Mouse (Mus musculus) heart, adult 2 months (tissue): ENCODE results near the gene Ccnk. TPM values are rescaled to one million over a fixed set of nuclear protein-coding genes. Genes with fewer than 3 reads are reported as not detected.
A peak's percentile ranks its signal among the peaks of the same experiment; 100 is the strongest.

Experiments
- DNase-seq, 2 experiments: peaks; one replicate each; pipeline ENCODE4 v3.0.0; 2021
- H3K27ac ChIP-seq: fragments of 200-600 bp; 2 replicates; pipeline ENCODE4 v1.8.1; 2022
- H3K27me3 ChIP-seq: fragments of 200-500 bp; 2 replicates; pipeline ENCODE4 v1.6.1; 2012; ENCODE audit warnings: mild to moderate bottlenecking, low read length, inconsistent platforms, mixed read lengths; ENCODE audit not compliant: control insufficient read depth, insufficient read depth
- H3K36me3 ChIP-seq: fragments of 200-500 bp; 2 replicates; pipeline ENCODE4 v1.6.1; 2012; ENCODE audit warnings: low read length, inconsistent platforms; ENCODE audit not compliant: control insufficient read depth, insufficient read depth
- H3K4me1 ChIP-seq: fragments of 200-500 bp; 2 replicates; pipeline ENCODE4 v1.6.1; 2011; ENCODE audit warnings: low read length; ENCODE audit not compliant: control insufficient read depth, insufficient read depth
- H3K4me3 ChIP-seq: fragments of 200-600 bp; 2 replicates; pipeline ENCODE4 v1.8.1; 2022
- H3K79me2 ChIP-seq: fragments of 200-500 bp; replicated peaks from 2 replicates; pipeline ENCODE4 v1.6.1; 2012; ENCODE audit warnings: mild to moderate bottlenecking, inconsistent platforms, low read length, moderate library complexity, mixed read lengths; ENCODE audit not compliant: control insufficient read depth, insufficient read depth
- H3K9ac ChIP-seq: fragments of 200-500 bp; 2 replicates; pipeline ENCODE4 v1.6.1; 2012; ENCODE audit warnings: low read depth, mild to moderate bottlenecking, control low read depth, inconsistent platforms, low read length, mixed read lengths
- CTCF ChIP-seq: fragments of 200-600 bp; IDR thresholded peaks from 2 replicates; pipeline ENCODE4 v1.8.1; 2022; ENCODE audit warnings: antibody characterized with exemption, mild to moderate bottlenecking, moderate library complexity
- EP300 ChIP-seq: fragments of 200-500 bp; IDR thresholded peaks from 2 replicates; pipeline ENCODE4 v1.6.1; 2011; ENCODE audit warnings: low read depth, low read length, control low read depth; ENCODE audit not compliant: insufficient read depth
- POLR2A ChIP-seq: fragments of 200-500 bp; IDR thresholded peaks from 2 replicates; pipeline ENCODE4 v1.6.1; 2011; ENCODE audit warnings: mild to moderate bottlenecking, low read depth, low read length, control low read depth; ENCODE audit not compliant: insufficient read depth
- WGBS: fragments of 180-500 bp; shearing (Covaris S2); methylation state at CpG from one replicate; pipeline ENCODE4 v1.1.7; 2018; 5-methylcytosine and 5-hydroxymethylcytosine counted together
- intact Hi-C: fragments of 180-260 bp; cut with DNase I; formaldehyde crosslinking; loops from one replicate; pipeline ENCODE4 v1.15.1; 2025
- long read RNA-seq: library from polyadenylated mRNA; stranded (forward); transcript quantifications from one replicate; pipeline ENCODE4 v2.0.0, GENCODE M21; 2021
- polyA plus RNA-seq: library from polyadenylated mRNA; depleted of rRNA; stranded (reverse); fragments of >200 nt; gene quantifications from 2 replicates; pipeline ENCODE4 v1.2.3, GENCODE M21; 2012; rRNA removed
- total RNA-seq, 2 experiments: library from RNA; stranded (reverse); gene quantifications; 2 replicates each; pipeline ENCODE4 v1.2.3; 2021

Ccnk gene
- total RNA-seq (10 to 100 TPM; 28.9 to 31.9 TPM), polyA plus RNA-seq (14.8 and 20.6 TPM in 2 replicates)
- long read RNA-seq, partial matches to known transcripts = 0 of 3 reads
- long read RNA-seq, other reads (novel, unspliced or antisense) = 3 of 3 reads

GRCm38 (mm10) chr12:108179321-108180266, at the start of gene Ccnk:
Gene Ccnk, plus strand, starts transcription at chr12:108179579.
- TF ChIP-seq POLR2A = peak; percentile 98
- peak; percentile 42 for TF ChIP-seq CTCF
- TF ChIP-seq EP300 = peak; percentile 85
- DNase-seq = peak; percentile 98 to 100
- intact Hi-C loops = loop anchor here (10.0 kb wide), 1 partner anchor 615 kb away; the partner anchor contains the start of gene Yy1
- Histone ChIP-seq H3K9ac (peak within 1 kb of the TSS; percentile 98), H3K27me3 (no peaks in the 10 kb centered on the region), H3K27ac (peak within 1 kb of the TSS; percentile 95), H3K79me2 (peaks cover 8% of the 10 kb centered on the region), H3K36me3 (peaks cover 24% of the 10 kb centered on the region), H3K4me1 (peaks cover 13% of the 10 kb centered on the region), H3K4me3 (peak within 1 kb of the TSS; percentile 86)
- WGBS = under 1% methylated on average over 76 of the region's 82 CpGs

GRCm38 (mm10) chr12:108132450-108133070, 46.8 kb upstream of the Ccnk start:
- intact Hi-C loops = no loop called here
- H3K79me2 ChIP-seq = no peaks in the 10 kb centered on the region
- no peaks in the 10 kb centered on the region for H3K27me3 ChIP-seq
- no peak overlapping the region for H3K4me3 ChIP-seq
- no peak overlapping the region for H3K27ac ChIP-seq
- 80% methylated on average over 8 of the region's 8 CpGs for WGBS
- DNase-seq = no peak
- H3K9ac ChIP-seq = no peak overlapping the region
- peaks cover 3% of the 10 kb centered on the region; the same call in 1 of the 2 replicates for H3K36me3 ChIP-seq
- TF ChIP-seq CTCF (no peak), POLR2A (no peak), EP300 (no peak)
- peaks cover 2% of the 10 kb centered on the region for H3K4me1 ChIP-seq

- H3K4me1 ChIP-seq = peaks cover 2% of the 10 kb centered on the region; the same call in 1 of the 2 replicates
- no peaks in the 10 kb centered on the region for H3K27me3 ChIP-seq
- no peak for DNase-seq
- H3K27ac ChIP-seq = no peak overlapping the region
- 69% methylated on average over 2 of the region's 2 CpGs for WGBS
- TF ChIP-seq POLR2A = no peak
- no peak for TF ChIP-seq CTCF
- no peak for TF ChIP-seq EP300
- no peak overlapping the region for H3K9ac ChIP-seq
- no peak overlapping the region for H3K4me3 ChIP-seq
- peaks cover 3% of the 10 kb centered on the region; the same call in 1 of the 2 replicates for H3K36me3 ChIP-seq
- intact Hi-C loops = no loop called here
- H3K79me2 ChIP-seq = no peaks in the 10 kb centered on the region
Measured at GRCm38 (mm10) chr12:108133181-108133580, 46.2 kb upstream of the Ccnk start.

- no peak overlapping the region for H3K27ac ChIP-seq
- H3K79me2 ChIP-seq = no peaks in the 10 kb centered on the region
- TF ChIP-seq EP300 (no peak), POLR2A (no peak), CTCF (no peak)
- no peaks in the 10 kb centered on the region for H3K27me3 ChIP-seq
- H3K4me3 ChIP-seq = no peak overlapping the region
- no peak overlapping the region for H3K9ac ChIP-seq
- peaks cover 2% of the 10 kb centered on the region; the same call in 1 of the 2 replicates for H3K4me1 ChIP-seq
- intact Hi-C loops = no loop called here
- WGBS = 59% methylated on average over 6 of the region's 6 CpGs
- DNase-seq = no peak
- peaks cover 3% of the 10 kb centered on the region; the same call in 1 of the 2 replicates for H3K36me3 ChIP-seq
Measured at GRCm38 (mm10) chr12:108135610-108136208, 43.7 kb upstream of the Ccnk start.

- peak in 1 of 2 experiments; percentile 22 for DNase-seq
- H3K4me1 ChIP-seq = no peaks in the 10 kb centered on the region; the same call in 1 of the 2 replicates
- no peaks in the 10 kb centered on the region for H3K79me2 ChIP-seq
- no peaks in the 10 kb centered on the region; the same call in 1 of the 2 replicates for H3K36me3 ChIP-seq
- no peak overlapping the region for H3K4me3 ChIP-seq
- TF ChIP-seq POLR2A (no peak), EP300 (no peak), CTCF (peak; percentile 33)
- intact Hi-C loops = no loop called here
- WGBS = 67% methylated on average over 5 of the region's 5 CpGs
- no peaks in the 10 kb centered on the region for H3K27me3 ChIP-seq
- H3K9ac ChIP-seq = no peak overlapping the region
- H3K27ac ChIP-seq = no peak overlapping the region
Measured at GRCm38 (mm10) chr12:108143624-108144498, 35.5 kb upstream of the Ccnk start.
